8 mouse cellular contexts compared by ENCODE assay signal in genomic region chr5:73491074-73491836, GRCm38 (mm10). TPM values are rescaled to one million over a fixed set of nuclear protein-coding genes. Genes with fewer than 3 reads are reported as not detected.
A peak's percentile ranks its signal among the peaks of the same experiment; 100 is the strongest.
DNase-seq lines count a peak whose midpoint lies in the region; ATAC-seq and TF ChIP-seq lines count a peak whose summit lies in the region.

No protein-coding gene starts in this region.

- H3K4me2 ChIP-seq in heart, embryonic 16.5 days (ENCODE audit: low read depth, low read length): peak overlapping the region; percentile 97
- peak overlapping the region; percentile 100 for H3K4me2 ChIP-seq in liver, embryonic 12.5 days

- H3K9me3 ChIP-seq in heart, embryonic 16.5 days (replicated peaks; ENCODE audit: control insufficient read depth, low read length): no peaks in the 10 kb centered on the region
- H3K9me3 ChIP-seq in liver, embryonic 12.5 days (replicated peaks): no peaks in the 10 kb centered on the region

- no peak for TF ChIP-seq CTCF in thymus, adult 2 months (IDR thresholded peaks at IDR 0.05; ENCODE audit: borderline replicate concordance, control insufficient read depth, extremely low read depth, insufficient read depth, low read length, poor library complexity)
- no peak for TF ChIP-seq CTCF in olfactory bulb, adult 2 months (IDR thresholded peaks at IDR 0.05; ENCODE audit: insufficient read depth, low read depth, low read length)

- peak overlapping the region; percentile 55 for H3K4me3 ChIP-seq in thymus, adult 2 months (ENCODE audit: control insufficient read depth, insufficient read depth, low read length)
- H3K4me3 ChIP-seq in heart, embryonic 16.5 days (ENCODE audit: low read length): peak overlapping the region; percentile 71
- peak overlapping the region; percentile 87 for H3K4me3 ChIP-seq in liver, embryonic 12.5 days
- H3K4me3 ChIP-seq in olfactory bulb, adult 2 months (ENCODE audit: insufficient read depth, low read depth, low read length): peak overlapping the region; percentile 74

- H3K4me1 ChIP-seq in thymus, adult 2 months (replicated peaks; ENCODE audit: control insufficient read depth, insufficient read depth, low read length): peaks cover 7% of the 10 kb centered on the region
- peaks cover 8% of the 10 kb centered on the region for H3K4me1 ChIP-seq in heart, embryonic 16.5 days (ENCODE audit: control insufficient read depth, insufficient read depth, low read length)
- peaks cover 37% of the 10 kb centered on the region for H3K4me1 ChIP-seq in liver, embryonic 12.5 days
- peaks cover 2% of the 10 kb centered on the region; the same call in 1 of the 2 replicates for H3K4me1 ChIP-seq in olfactory bulb, adult 2 months (ENCODE audit: control insufficient read depth, insufficient read depth, low read length)

- H3K36me3 ChIP-seq in thymus, adult 2 months (ENCODE audit: control insufficient read depth, insufficient read depth, low read length): no peaks in the 10 kb centered on the region
- no peaks in the 10 kb centered on the region for H3K36me3 ChIP-seq in heart, embryonic 16.5 days (ENCODE audit: control insufficient read depth, insufficient read depth)
- H3K36me3 ChIP-seq in liver, embryonic 12.5 days: no peaks in the 10 kb centered on the region

- ATAC-seq in heart, embryonic 16.5 days (replicated peaks; ENCODE audit: extremely low read depth, insufficient read depth, low FRiP score): peak; percentile 4
- ATAC-seq in liver, embryonic 12.5 days: peak; percentile 30
- ATAC-seq in frontal cortex, adult (ENCODE audit: low TSS enrichment): no peak

- H3K27me3 ChIP-seq in thymus, adult 2 months (ENCODE audit: control insufficient read depth, insufficient read depth, low read length): no peaks in the 10 kb centered on the region; the same call in 1 of the 2 replicates
- H3K27me3 ChIP-seq in heart, embryonic 16.5 days (ENCODE audit: control insufficient read depth, insufficient read depth, low read length): no peaks in the 10 kb centered on the region
- H3K27me3 ChIP-seq in liver, embryonic 12.5 days (replicated peaks): peaks cover 7% of the 10 kb centered on the region; the same call in 1 of the 2 replicates

- WGBS in thymus, adult 2 months: 1% methylated on average over 66 of the region's 70 CpGs
- under 1% methylated on average over 67 of the region's 70 CpGs for WGBS in heart, embryonic 16.5 days
- 1% methylated on average over 59 of the region's 70 CpGs for WGBS in liver, embryonic 12.5 days (ENCODE audit: insufficient replicate concordance)
- under 1% methylated on average over 66 of the region's 70 CpGs for WGBS in olfactory bulb, adult 2 months

- peak overlapping the region; percentile 69 for H3K9ac ChIP-seq in heart, embryonic 16.5 days (ENCODE audit: low read length)
- peak overlapping the region; percentile 84 for H3K9ac ChIP-seq in liver, embryonic 12.5 days

- no peak overlapping the region for H3K27ac ChIP-seq in thymus, adult 2 months (ENCODE audit: control insufficient read depth, insufficient read depth, low read length)
- peak overlapping the region; percentile 80 for H3K27ac ChIP-seq in heart, embryonic 16.5 days (ENCODE audit: low read length)
- H3K27ac ChIP-seq in liver, embryonic 12.5 days: peak overlapping the region; percentile 76
- peak overlapping the region; percentile 82 for H3K27ac ChIP-seq in olfactory bulb, adult 2 months (ENCODE audit: insufficient read depth, low read depth, low read length)

- peak; percentile 51; the same call in 1 of the 2 replicates for TF ChIP-seq POLR2A in thymus, adult 2 months (IDR thresholded peaks at IDR 0.05; ENCODE audit: control insufficient read depth, extremely low read depth, insufficient read depth, low read length, poor library complexity)
- peak; percentile 83 for TF ChIP-seq POLR2A in olfactory bulb, adult 2 months (IDR thresholded peaks at IDR 0.05; ENCODE audit: insufficient read depth, low read depth, low read length)

- peak; percentile 67 for DNase-seq in adrenal gland, postnatal 25 days
- DNase-seq in adrenal gland, postnatal 10 days: no peak
- DNase-seq in thymus, adult 2 months: no peak
- DNase-seq in thymus, adult 18-20 months: no peak

RNA-seq across cellular contexts. Expression of gene Dcun1d4, which starts 10.5 kb away (rescaled TPM):
- 38.0 and 55.6 TPM in 2 replicates for total RNA-seq in adrenal gland, postnatal 25 days (2021)
- total RNA-seq in adrenal gland, postnatal 10 days (2021): 10 to 100 TPM; 27.9 to 32.0 TPM
- 2.9 and 3.9 TPM in 2 replicates for polyA plus RNA-seq in thymus, adult 2 months (2012; rRNA removed)
- polyA plus RNA-seq in heart, embryonic 16.5 days (2015; fragmentation: Nextera tagmentation; extraction: Ambion mirVana): 15.5 and 15.8 TPM in 2 replicates
- polyA plus RNA-seq in liver, embryonic 12.5 days (2016; fragmentation: Nextera tagmentation; extraction: Ambion mirVana): 5.5 and 6.4 TPM in 2 replicates
- not detected in 2 replicates for polyA plus RNA-seq in olfactory bulb, adult 2 months (2012; ENCODE audit: insufficient read depth, insufficient read length, low replicate concordance, missing spikeins)
